Mouse (Mus musculus) midbrain, postnatal 0 days (tissue): Measurements from ENCODE around the gene Gm49398. TPM values are rescaled to one million over a fixed set of nuclear protein-coding genes. Genes with fewer than 3 reads are reported as not detected.

ENCODE experiments used
- ATAC-seq: fragments of 200-750 bp; cut with Nextera tagmentation; 2 replicates; pipeline ENCODE4 v1.8.0; 2017; ENCODE audit warnings: moderate number of reproducible peaks, mild to moderate bottlenecking, moderate TSS enrichment, moderate library complexity; ENCODE audit not compliant: low FRiP score
- DNase-seq: peaks from one replicate; pipeline ENCODE4 v3.0.0-alpha.2; 2015; ENCODE audit warnings: low spot score
- H3K27ac ChIP-seq: fragments of 300-500 bp; sonication (generic); 2 replicates; pipeline ENCODE4 v1.5.1; 2014; ENCODE audit warnings: low read depth, mild to moderate bottlenecking, low read length, mixed read lengths
- H3K27me3 ChIP-seq: fragments of 300-500 bp; sonication (generic); 2 replicates; pipeline ENCODE4 v1.6.1; 2014; ENCODE audit warnings: low read length, control low read depth, mixed read lengths; ENCODE audit not compliant: insufficient read depth
- H3K36me3 ChIP-seq: fragments of 300-500 bp; sonication (generic); 2 replicates; pipeline ENCODE4 v1.6.1; 2014; ENCODE audit warnings: low read length, control low read depth, mixed read lengths; ENCODE audit not compliant: insufficient read depth
- H3K4me1 ChIP-seq: fragments of 300-500 bp; sonication (generic); 2 replicates; pipeline ENCODE4 v1.6.1; 2014; ENCODE audit warnings: mild to moderate bottlenecking, control low read depth, antibody characterized with exemption, low read length, mixed read lengths; ENCODE audit not compliant: insufficient read depth
- H3K4me2 ChIP-seq: fragments of 300-500 bp; sonication (generic); 2 replicates; pipeline ENCODE4 v1.6.1; 2014; ENCODE audit warnings: low read depth, mild to moderate bottlenecking, low read length, mixed read lengths; ENCODE audit not compliant: poor library complexity, severe bottlenecking
- H3K4me3 ChIP-seq: fragments of 300-500 bp; sonication (generic); 2 replicates; pipeline ENCODE4 v1.5.1; 2014; ENCODE audit warnings: low read depth, mild to moderate bottlenecking, low read length, moderate library complexity
- H3K9ac ChIP-seq: fragments of 300-500 bp; sonication (generic); replicated peaks from 2 replicates; pipeline ENCODE4 v1.6.1; 2014; ENCODE audit warnings: mild to moderate bottlenecking, low read length, moderate library complexity, mixed read lengths; ENCODE audit not compliant: poor library complexity, severe bottlenecking
- H3K9me3 ChIP-seq: fragments of 300-500 bp; sonication (generic); 2 replicates; pipeline ENCODE4 v1.6.1; 2016; ENCODE audit warnings: low read length, control low read depth
- CTCF ChIP-seq: IDR thresholded peaks from 2 replicates; pipeline ENCODE4 v1.5.1; 2016; ENCODE audit warnings: antibody characterized with exemption, mild to moderate bottlenecking
- WGBS: fragments of 180-500 bp; shearing (Covaris S2); extraction: QIAGEN DNeasy Blood & Tissue Kit; methylation state at CpG from one replicate; pipeline ENCODE4 v1.1.7; 2014; 5-methylcytosine and 5-hydroxymethylcytosine counted together
- microRNA-seq: library from miRNA; unstranded; fragments of <30 nt; microRNA quantifications from one replicate; pipeline ENCODE4, GENCODE M21; 2016; ENCODE audit warnings: borderline number of aligned reads
- polyA plus RNA-seq: library from polyadenylated mRNA; unstranded; fragments of >200 nt; fragmentation: Nextera tagmentation; extraction: Ambion mirVana; gene quantifications from 2 replicates; pipeline ENCODE4 v1.2.1, GENCODE M21; 2015
- total RNA-seq: library from RNA; depleted of rRNA; stranded (reverse); fragments of >200 nt; gene quantifications from 2 replicates; pipeline ENCODE4 v1.2.3, GENCODE M21; 2014; rRNA removed

Gm49398 gene
- total RNA-seq (not detected in 2 replicates), polyA plus RNA-seq (not detected in 2 replicates)

DNA sequence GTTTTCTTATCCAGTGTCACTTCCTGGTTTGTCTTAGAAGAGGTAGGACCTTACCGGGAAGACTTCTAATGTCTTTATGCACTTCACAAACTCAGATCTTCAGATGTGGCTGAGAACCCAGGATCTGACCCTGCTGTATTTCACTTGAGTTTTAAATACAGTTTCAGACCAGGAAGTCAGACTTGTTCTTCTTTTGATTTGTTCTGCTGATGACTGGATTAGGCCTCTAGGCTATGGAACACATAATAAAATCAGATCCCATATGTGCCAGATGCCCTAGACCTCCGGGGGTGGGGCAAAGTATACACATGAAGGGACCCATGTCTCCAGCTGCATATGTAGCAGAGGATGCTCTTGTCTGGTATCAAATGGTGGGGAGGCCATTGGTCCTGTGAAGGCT is at the start of gene Gm49398:
Gene Gm49398 (minus strand): TSS at position 101 of the 400 bp plus-strand sequence.
- Histone ChIP-seq H3K27ac (no peak within 1 kb of the TSS), H3K9ac (no peak within 1 kb of the TSS), H3K27me3 (no peaks in the 10 kb centered on the region), H3K4me1 (no peaks in the 10 kb centered on the region), H3K4me2 (no peak within 1 kb of the TSS), H3K9me3 (peaks cover 32% of the 10 kb centered on the region), H3K36me3 (no peaks in the 10 kb centered on the region), H3K4me3 (no peak within 1 kb of the TSS)
- 83% methylated on average over 2 of the region's 2 CpGs for WGBS
- ATAC-seq (no peak), DNase-seq (no peak)
- TF ChIP-seq CTCF = no peak

GRCm38 (mm10) chr13:61255258-61255657 is 33.4 kb downstream of the Gm49398 start, which contains the start of gene Cts8:
Gene Cts8 (minus strand): TSS chr13:61255358.
- TF ChIP-seq CTCF = no peak
- WGBS = 81% methylated on average over 2 of the region's 2 CpGs
- DNase-seq (no peak), ATAC-seq (no peak)
- no peaks in the 10 kb centered on the region for H3K36me3 ChIP-seq
- no peak within 1 kb of the TSS for H3K4me2 ChIP-seq
- H3K4me3 ChIP-seq = no peak within 1 kb of the TSS
- no peak within 1 kb of the TSS for H3K27ac ChIP-seq
- no peak within 1 kb of the TSS for H3K9ac ChIP-seq
- peaks cover 30% of the 10 kb centered on the region; the same call in 1 of the 2 replicates for H3K9me3 ChIP-seq
- H3K4me1 ChIP-seq = no peaks in the 10 kb centered on the region
- H3K27me3 ChIP-seq = no peaks in the 10 kb centered on the region

DNA sequence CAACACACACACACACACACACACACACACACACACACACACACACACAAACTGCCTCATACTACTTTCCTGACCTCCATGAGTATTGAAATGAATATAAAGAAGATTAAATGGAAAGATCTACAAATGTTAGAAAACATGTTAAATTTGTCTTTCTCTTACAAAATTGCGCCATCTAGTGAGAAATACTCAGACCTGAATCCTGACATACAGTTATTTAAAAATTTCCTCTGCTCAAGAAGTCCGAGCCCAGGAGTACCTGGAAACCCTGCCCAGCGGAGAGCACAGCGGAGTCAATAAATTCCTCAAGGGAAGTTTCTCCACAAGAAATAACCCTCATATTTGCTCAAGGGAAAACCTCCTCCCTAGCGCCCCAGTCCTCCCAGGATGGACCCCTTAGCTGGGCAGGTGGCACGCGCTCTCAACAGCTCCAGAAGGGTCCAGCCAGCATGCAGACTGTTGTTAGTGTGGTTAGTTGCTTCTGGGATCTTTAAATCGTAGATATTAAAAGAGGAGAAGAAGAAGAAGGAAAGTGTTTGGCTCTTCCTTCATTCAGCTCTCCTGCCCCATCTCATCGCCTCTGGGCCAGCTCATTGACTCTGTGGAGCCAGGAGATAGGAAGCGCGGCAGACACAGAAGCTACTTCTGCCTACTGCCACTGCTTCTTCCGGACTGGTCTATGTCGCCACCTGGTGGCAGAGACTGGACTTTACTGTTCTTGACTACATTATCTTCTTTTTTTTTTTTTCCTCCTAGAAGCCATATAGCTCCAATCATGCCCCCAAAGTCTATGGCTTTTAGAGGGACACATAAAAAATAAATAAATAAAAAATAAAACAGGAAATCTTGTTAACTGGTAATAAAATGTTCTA is 47.3 kb downstream of the Gm49398 start:
- Histone ChIP-seq H3K36me3 (no peaks in the 10 kb centered on the region), H3K9me3 (peaks cover 18% of the 10 kb centered on the region; the same call in 1 of the 2 replicates), H3K4me3 (no peak overlapping the region), H3K4me1 (no peaks in the 10 kb centered on the region), H3K4me2 (no peak overlapping the region), H3K27ac (no peak overlapping the region), H3K9ac (no peak overlapping the region), H3K27me3 (no peaks in the 10 kb centered on the region)
- no peak for ATAC-seq
- DNase-seq = peak; percentile 15
- peak; percentile 60 for TF ChIP-seq CTCF
- 66% methylated on average over 13 of the region's 13 CpGs for WGBS

DNA sequence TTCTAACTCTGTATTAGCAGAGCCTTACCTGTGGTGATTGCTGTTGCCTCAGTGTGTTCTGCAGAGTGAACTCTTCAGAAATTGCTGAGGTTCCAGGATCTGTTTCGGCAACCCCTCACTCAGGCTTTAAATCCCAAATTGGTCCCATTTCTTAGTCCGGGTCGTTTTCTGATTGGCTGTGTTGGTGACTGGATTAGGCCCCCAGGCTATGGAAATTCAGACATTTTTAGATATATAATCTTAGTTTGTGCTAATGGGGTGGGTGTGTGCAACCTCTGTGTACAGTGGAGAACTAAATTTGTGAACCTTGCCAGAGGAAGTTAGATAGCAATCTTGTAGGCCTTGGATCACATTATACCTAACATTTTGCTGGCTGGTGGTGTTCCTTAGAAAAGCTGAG is 85.3 kb downstream of the Gm49398 start, which contains the start of gene Cts6:
Gene Cts6 (minus strand): TSS at position 101 of the 400 bp plus-strand sequence.
- Histone ChIP-seq H3K4me2 (no peak within 1 kb of the TSS), H3K27ac (no peak within 1 kb of the TSS), H3K9ac (no peak within 1 kb of the TSS), H3K4me3 (no peak within 1 kb of the TSS), H3K36me3 (no peaks in the 10 kb centered on the region), H3K4me1 (no peaks in the 10 kb centered on the region), H3K27me3 (no peaks in the 10 kb centered on the region), H3K9me3 (peaks cover 51% of the 10 kb centered on the region)
- TF ChIP-seq CTCF = no peak
- 82% methylated on average over 3 of the region's 3 CpGs for WGBS
- ATAC-seq (no peak), DNase-seq (no peak)

Small RNAs within 50 kb of the gene (microRNA-seq; reads per million reads assigned to microRNA genes)
- gene Gm27704 = not detected

Other genes with a start within 250 kb of the Gm49398 start
- gene Ctsq, start 248.2 kb downstream of the Gm49398 start, total RNA-seq = not detected in 2 replicates
- gene Ctsq, start 248.2 kb downstream of the Gm49398 start, polyA plus RNA-seq = not detected in 2 replicates
- not detected in 2 replicates for gene Ctsr, start 124.6 kb downstream of the Gm49398 start, total RNA-seq
- gene Ctsr, start 124.6 kb downstream of the Gm49398 start, polyA plus RNA-seq = not detected in 2 replicates
- gene Cts6, start 85.4 kb downstream of the Gm49398 start, total RNA-seq = not detected in 2 replicates
- gene Cts6, start 85.4 kb downstream of the Gm49398 start, polyA plus RNA-seq = not detected in 2 replicates
- gene Cts8, start 33.5 kb downstream of the Gm49398 start, total RNA-seq = not detected in 2 replicates
- not detected in 2 replicates for gene Cts8, start 33.5 kb downstream of the Gm49398 start, polyA plus RNA-seq
- gene Cts7, start 69.4 kb upstream of the Gm49398 start, total RNA-seq = not detected in 2 replicates
- gene Cts7, start 69.4 kb upstream of the Gm49398 start, polyA plus RNA-seq = not detected in 2 replicates